Mouse (Mus musculus): ENCODE data around the gene Grn. TPM values are rescaled to one million over a fixed set of nuclear protein-coding genes. Genes with fewer than 3 reads are reported as not detected.

The Grn gene
- total and polyA plus RNA-seq, 3 experiments, result 63.7 to 453 (median 106) TPM

DNA sequence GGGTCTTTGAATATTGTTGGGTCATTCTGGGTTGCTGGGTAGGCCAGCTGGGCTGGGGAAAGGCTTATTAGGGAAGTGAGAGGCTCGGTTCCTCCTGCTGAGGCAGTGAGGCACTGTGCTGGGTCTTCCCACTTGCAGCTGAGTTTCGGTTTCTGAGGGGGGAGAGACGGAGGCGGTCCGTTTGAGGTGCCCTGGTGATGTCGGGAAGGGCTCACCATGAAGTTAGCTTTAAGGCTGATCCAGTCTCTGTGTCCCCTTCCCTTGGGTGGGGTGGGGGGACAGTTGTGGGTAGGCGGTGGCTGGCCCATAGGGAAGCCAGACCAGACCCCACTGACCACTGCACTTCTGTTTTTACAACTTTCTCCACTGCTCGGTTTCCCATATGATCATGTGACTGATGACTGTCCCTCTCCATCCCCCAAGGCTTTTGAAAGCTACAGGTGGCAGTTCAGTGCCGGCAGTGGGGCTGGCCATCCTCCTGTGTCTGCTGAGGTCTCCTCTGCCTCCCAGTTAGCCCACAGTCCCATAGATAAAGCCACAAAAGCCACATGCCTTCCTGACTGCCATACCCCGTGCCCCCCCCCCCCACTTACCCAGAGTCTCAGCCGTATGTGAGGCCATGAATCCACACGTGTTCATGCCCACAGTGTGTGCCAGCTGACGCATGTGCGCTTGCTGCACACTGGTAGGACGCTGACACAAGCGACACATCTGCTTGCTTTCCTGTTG lies 2.2 kb downstream of the Grn start:
- Histone ChIP-seq H3K4me1 (ENCODE audit: control insufficient read depth in 1 of 2, insufficient read depth in 2 of 2) (peaks cover 27 to 53% of the 10 kb centered on the region in 2 experiments), H3K9ac (ENCODE audit: insufficient read depth, low read depth) (peak overlapping the region; percentile 14; the same call in 1 of the 2 replicates), H3K79me2 (replicated peaks; ENCODE audit: control insufficient read depth, extremely low read depth, insufficient read depth, poor library complexity, severe bottlenecking) (no peaks in the 10 kb centered on the region), H3K9me3 (replicated peaks; ENCODE audit: low read length) (peaks cover 14% of the 10 kb centered on the region), H3K36me3 (replicated peaks in 1 of 2; ENCODE audit: control insufficient read depth in 1 of 2, insufficient read depth in 1 of 2, low read length in 1 of 2) (peaks cover 21 to 35% of the 10 kb centered on the region in 2 experiments), H3K4me2 (ENCODE audit: insufficient read depth, low read depth, poor library complexity, severe bottlenecking) (peak overlapping the region; percentile 41), H3K4me3 (replicated peaks in 1 of 3; ENCODE audit: low read depth in 2 of 3, low read length in 2 of 3, poor library complexity in 1 of 3) (peak overlapping the region; percentile 24 to 60 (median 43)), H3K27me3 (replicated peaks) (no peaks in the 10 kb centered on the region), H3K27ac (ENCODE audit: insufficient read depth, low read depth) (peak overlapping the region; percentile 88)
- dilution Hi-C loops (cut with MboI; ENCODE audit: extremely low pct_ligation_motif_present, extremely low pct_unique_long_range_greater_than_20kb, low sequenced_read_pairs) (no loop called here), in situ Hi-C loops (cut with MboI; ENCODE audit: low pct_ligation_motif_present, low pct_unique_long_range_greater_than_20kb, low sequenced_read_pairs) (loop anchor here (5.0 kb wide), 1 partner anchor 130 kb away; no protein-coding TSS in a partner anchor)
- peak; percentile 99 for DNase-seq (ENCODE audit: extremely low read depth)
- no peak for TF ChIP-seq ZKSCAN1 (IDR thresholded peaks at IDR 0.05; ENCODE audit: borderline replicate concordance, low read depth, low read length)
- TF ChIP-seq UBTF (IDR thresholded peaks at IDR 0.05; ENCODE audit: low read depth, low read length), result peak; percentile 29; the same call in 1 of the 2 replicates
- no peak for TF ChIP-seq GABPA (IDR thresholded peaks at IDR 0.05; ENCODE audit: insufficient replicate concordance, low read depth, low read length)
- TF ChIP-seq CHD1 (IDR thresholded peaks at IDR 0.05; ENCODE audit: low read depth, low read length), result no peak
- TF ChIP-seq SIN3A (IDR thresholded peaks at IDR 0.05; ENCODE audit: low read length), result no peak; the same call in none of the 2 replicates
- peak; percentile 86 for TF ChIP-seq CHD2 (IDR thresholded peaks at IDR 0.05; ENCODE audit: low read length)
- TF ChIP-seq ETS1 (conservative IDR thresholded peaks at IDR 0.05; ENCODE audit: low read depth, low read length), result peak; percentile 98
- TF ChIP-seq JUND (conservative IDR thresholded peaks at IDR 0.05; ENCODE audit: low read depth, low read length), result 0 out of 2 replicates have a peak, but pooled peaks have one; percentile 17
- TF ChIP-seq EP300 (IDR thresholded peaks at IDR 0.05; ENCODE audit: low read length), result peak; percentile 98
- peak; percentile 99 for TF ChIP-seq RCOR1 (conservative IDR thresholded peaks at IDR 0.05; ENCODE audit: low read depth, low read length)
- TF ChIP-seq SMC3 (IDR thresholded peaks at IDR 0.05; ENCODE audit: low read depth, low read length), result no peak
- TF ChIP-seq JUN (IDR thresholded peaks at IDR 0.05; ENCODE audit: insufficient read depth, low read depth, low read length), result no peak; the same call in 1 of the 2 replicates
- peak; percentile 59; the same call in 1 of the 2 replicates for TF ChIP-seq ELF1 (IDR thresholded peaks at IDR 0.05; ENCODE audit: low read depth, low read length)
- TF ChIP-seq USF2 (conservative IDR thresholded peaks at IDR 0.05; ENCODE audit: low read depth, low read length), result peak; percentile 85
- peak; percentile 90 for TF ChIP-seq MAFK (IDR thresholded peaks at IDR 0.05; ENCODE audit: insufficient replicate concordance, low read length)
- TF ChIP-seq E2F4 (IDR thresholded peaks at IDR 0.05; ENCODE audit: insufficient replicate concordance, low read depth, low read length), result no peak
- peak; percentile 98 for TF ChIP-seq BHLHE40 (IDR thresholded peaks at IDR 0.05; ENCODE audit: low read depth, low read length)
- TF ChIP-seq RAD21 (IDR thresholded peaks at IDR 0.05; ENCODE audit: low read depth, low read length), result no peak
- peak; percentile 93 for TF ChIP-seq MYC (IDR thresholded peaks at IDR 0.05; ENCODE audit: low read depth, low read length)
- peak; percentile 89 for TF ChIP-seq MEF2A (IDR thresholded peaks at IDR 0.05; ENCODE audit: borderline replicate concordance, low read depth, low read length)
- no peak for TF ChIP-seq KAT2A (IDR thresholded peaks at IDR 0.05; ENCODE audit: insufficient replicate concordance, low read length)
- TF ChIP-seq IRF4 (IDR thresholded peaks at IDR 0.05; ENCODE audit: low read depth, low read length), result peak; percentile 98
- TF ChIP-seq TBP (conservative IDR thresholded peaks at IDR 0.05; ENCODE audit: low read depth, low read length), result peak; percentile 78
- TF ChIP-seq MAZ (IDR thresholded peaks at IDR 0.05; ENCODE audit: low read depth, low read length), result peak; percentile 94
- peak; percentile 69 for TF ChIP-seq NRF1 (IDR thresholded peaks at IDR 0.05; ENCODE audit: low read depth, low read length)
- TF ChIP-seq MXI1 (IDR thresholded peaks at IDR 0.05; ENCODE audit: low read depth, low read length), result peak; percentile 90
- TF ChIP-seq PAX5 (IDR thresholded peaks at IDR 0.05; ENCODE audit: low read length), result no peak
- TF ChIP-seq USF1 (IDR thresholded peaks at IDR 0.05; ENCODE audit: low read depth, low read length), result peak; percentile 84
- TF ChIP-seq POLR2AphosphoS2 (IDR thresholded peaks at IDR 0.05; ENCODE audit: low read depth, low read length), result no peak
- TF ChIP-seq MAX (IDR thresholded peaks at IDR 0.05; ENCODE audit: low read length), result peak; percentile 97
- no peak for TF ChIP-seq ZC3H11A (IDR thresholded peaks at IDR 0.05; ENCODE audit: low read depth, low read length)
- peak; percentile 99 for TF ChIP-seq TCF12 (IDR thresholded peaks at IDR 0.05; ENCODE audit: low read depth, low read length)
- TF ChIP-seq POLR2A (IDR thresholded peaks at IDR 0.05; ENCODE audit: low read depth, low read length), result peak; percentile 68

Data from CH12.LX (cell line).